Mouse (Mus musculus) CH12.LX (cell line): ENCODE measurements around the gene Lmtk2. TPM values are rescaled to one million over a fixed set of nuclear protein-coding genes. Genes with fewer than 3 reads are reported as not detected.
A peak's percentile ranks its signal among the peaks of the same experiment; 100 is the strongest.

ENCODE experiments used
- DNase-seq: peaks from one replicate; pipeline ENCODE4 v3.0.0-alpha.2; 2013; ENCODE audit errors: extremely low read depth
- H3K27ac ChIP-seq: 2 replicates; pipeline ENCODE4 v1.5.1; 2012; ENCODE audit warnings: low read depth, mild to moderate bottlenecking, control low read depth, moderate library complexity; ENCODE audit not compliant: insufficient read depth
- H3K27me3 ChIP-seq: replicated peaks from 2 replicates; pipeline ENCODE3; 2012; ENCODE audit warnings: inconsistent platforms
- H3K36me3 ChIP-seq, 2 experiments: replicated peaks in 1 of 2; 2 replicates each; pipeline versions ENCODE3 to v1.6.1; 2012; ENCODE audit warnings: inconsistent platforms in 1 of 2, low read length in 1 of 2, mild to moderate bottlenecking in 1 of 2, mixed read lengths in 1 of 2, moderate library complexity in 1 of 2; ENCODE audit not compliant: control insufficient read depth in 1 of 2, insufficient read depth in 1 of 2
- H3K4me1 ChIP-seq, 2 experiments: 2 replicates each; pipeline ENCODE4 v1.6.1; 2012; ENCODE audit warnings: inconsistent platforms in 1 of 2, moderate library complexity in 1 of 2; ENCODE audit not compliant: insufficient read depth in 2 of 2, control insufficient read depth in 1 of 2
- H3K4me2 ChIP-seq: 2 replicates; pipeline ENCODE4 v1.6.1; 2012; ENCODE audit warnings: low read depth, mild to moderate bottlenecking, control low read depth; ENCODE audit not compliant: poor library complexity, insufficient read depth, severe bottlenecking
- H3K4me3 ChIP-seq, 3 experiments: fragments of 150-350 bp in 1 of 3; sonication (generic) in 1 of 3; replicated peaks in 1 of 3; 2 replicates each; pipeline versions ENCODE3 to v1.5.1; 2011 to 2012; ENCODE audit warnings: low read depth in 2 of 3, low read length in 2 of 3, mild to moderate bottlenecking in 2 of 3, moderate library complexity in 2 of 3, control low read depth in 1 of 3, improper control_type of control experiment in 1 of 3, inconsistent platforms in 1 of 3, mixed read lengths in 1 of 3; ENCODE audit not compliant: poor library complexity in 1 of 3
- H3K79me2 ChIP-seq: replicated peaks from 2 replicates; pipeline ENCODE4 v1.6.1; 2012; ENCODE audit warnings: mild to moderate bottlenecking, moderate library complexity; ENCODE audit not compliant: control insufficient read depth, poor library complexity, insufficient read depth, severe bottlenecking; ENCODE audit errors: extremely low read depth
- H3K9ac ChIP-seq: 2 replicates; pipeline ENCODE4 v1.6.1; 2012; ENCODE audit warnings: low read depth, mild to moderate bottlenecking, control low read depth, moderate library complexity; ENCODE audit not compliant: insufficient read depth
- H3K9me3 ChIP-seq: replicated peaks from 2 replicates; pipeline ENCODE3; 2012; ENCODE audit warnings: low read length, inconsistent platforms, mixed read lengths
- CHD1 ChIP-seq: IDR thresholded peaks from 2 replicates; pipeline ENCODE4 v1.6.1; 2012; ENCODE audit warnings: low read depth, low read length, improper control_type of control experiment, inconsistent platforms
- CTCF ChIP-seq, 2 experiments: IDR thresholded peaks in 1 of 2; conservative IDR thresholded peaks in 1 of 2; 2 replicates each; pipeline ENCODE4 v1.5.1; 2011 to 2012; ENCODE audit warnings: low read depth in 2 of 2, low read length in 2 of 2, improper control_type of control experiment in 1 of 2, inconsistent platforms in 1 of 2, mild to moderate bottlenecking in 1 of 2, moderate library complexity in 1 of 2
- ELF1 ChIP-seq: IDR thresholded peaks from 2 replicates; pipeline ENCODE4 v1.6.1; 2014; ENCODE audit warnings: low read depth, mild to moderate bottlenecking, inconsistent platforms, low read length, improper control_type of control experiment
- HCFC1 ChIP-seq: IDR thresholded peaks from 2 replicates; pipeline ENCODE4 v1.6.1; 2012; ENCODE audit warnings: low read depth, mild to moderate bottlenecking, inconsistent platforms, low read length, improper control_type of control experiment
- KAT2A ChIP-seq: IDR thresholded peaks from 2 replicates; pipeline ENCODE4 v1.6.1; 2012; ENCODE audit warnings: low read length, improper control_type of control experiment, inconsistent platforms; ENCODE audit not compliant: insufficient replicate concordance
- MAX ChIP-seq: IDR thresholded peaks from 2 replicates; pipeline ENCODE4 v1.6.1; 2011; ENCODE audit warnings: low read length, improper control_type of control experiment
- MAZ ChIP-seq: IDR thresholded peaks from 2 replicates; pipeline ENCODE4 v1.6.1; 2012; ENCODE audit warnings: low read depth, mild to moderate bottlenecking, inconsistent platforms, low read length, improper control_type of control experiment, moderate library complexity
- MEF2A ChIP-seq: IDR thresholded peaks from 2 replicates; pipeline ENCODE4 v1.6.1; 2014; ENCODE audit warnings: low read depth, mild to moderate bottlenecking, inconsistent platforms, low read length, improper control_type of control experiment, borderline replicate concordance
- MYC ChIP-seq: IDR thresholded peaks from 2 replicates; pipeline ENCODE4 v1.6.1; 2011; ENCODE audit warnings: low read depth, mild to moderate bottlenecking, improper control_type of control experiment, low read length
- NELFE ChIP-seq: IDR thresholded peaks from 2 replicates; pipeline ENCODE4 v1.6.1; 2011; ENCODE audit warnings: low read depth, low read length, improper control_type of control experiment
- NRF1 ChIP-seq: IDR thresholded peaks from 2 replicates; pipeline ENCODE4 v1.6.1; 2014; ENCODE audit warnings: low read depth, mild to moderate bottlenecking, inconsistent platforms, low read length, improper control_type of control experiment, moderate library complexity
- PAX5 ChIP-seq: IDR thresholded peaks from 2 replicates; pipeline ENCODE4 v1.6.1; 2012; ENCODE audit warnings: low read length, inconsistent platforms, mixed read lengths
- POLR2A ChIP-seq: IDR thresholded peaks from 2 replicates; pipeline ENCODE4 v1.6.1; 2011; ENCODE audit warnings: low read depth, mild to moderate bottlenecking, improper control_type of control experiment, low read length
- SIN3A ChIP-seq: IDR thresholded peaks from 2 replicates; pipeline ENCODE4 v1.6.1; 2012; ENCODE audit warnings: low read length, improper control_type of control experiment, inconsistent platforms
- TBP ChIP-seq: conservative IDR thresholded peaks from 2 replicates; pipeline ENCODE4 v1.6.1; 2011; ENCODE audit warnings: low read depth, low read length, improper control_type of control experiment
- TCF12 ChIP-seq: IDR thresholded peaks from 2 replicates; pipeline ENCODE4 v1.6.1; 2014; ENCODE audit warnings: low read depth, mild to moderate bottlenecking, inconsistent platforms, low read length, improper control_type of control experiment
- ZMIZ1 ChIP-seq: IDR thresholded peaks from 2 replicates; pipeline ENCODE4 v1.6.1; 2012; ENCODE audit warnings: low read depth, mild to moderate bottlenecking, inconsistent platforms, low read length, improper control_type of control experiment
- ZNF384 ChIP-seq: IDR thresholded peaks from 2 replicates; pipeline ENCODE4 v1.6.1; 2012; ENCODE audit warnings: low read depth, low read length, improper control_type of control experiment, inconsistent platforms
- dilution Hi-C: fragments of 300-500 bp; cut with MboI; formaldehyde crosslinking; loops from 2 replicates; pipeline ENCODE4 v1.14.3; 2020; ENCODE audit warnings: low sequenced_read_pairs; ENCODE audit not compliant: extremely low pct_unique_long_range_greater_than_20kb, extremely low pct_ligation_motif_present
- in situ Hi-C: fragments of 300-500 bp; cut with MboI; formaldehyde crosslinking; loops from 3 replicates; pipeline ENCODE4 v1.14.3; 2019; ENCODE audit warnings: low sequenced_read_pairs, low pct_ligation_motif_present, low pct_unique_long_range_greater_than_20kb, mixed read lengths
- polyA plus RNA-seq: library from polyadenylated mRNA; unstranded; fragments of >175 nt; gene quantifications from 2 replicates; pipeline ENCODE4 v1.2.1, GENCODE M21; 2012; ENCODE audit warnings: low read depth; ENCODE audit not compliant: insufficient read length
- total RNA-seq, 2 experiments: library from RNA; depleted of rRNA; stranded (reverse); fragments of 300-350 nt in 1 of 2; fragments of >200 nt in 1 of 2; gene quantifications; 2 replicates each; pipeline ENCODE4 v1.2.3; 2012 to 2014

The Lmtk2 gene
- total and polyA plus RNA-seq, 3 experiments, result 5.1 to 10.1 (median 5.7) TPM

DNA sequence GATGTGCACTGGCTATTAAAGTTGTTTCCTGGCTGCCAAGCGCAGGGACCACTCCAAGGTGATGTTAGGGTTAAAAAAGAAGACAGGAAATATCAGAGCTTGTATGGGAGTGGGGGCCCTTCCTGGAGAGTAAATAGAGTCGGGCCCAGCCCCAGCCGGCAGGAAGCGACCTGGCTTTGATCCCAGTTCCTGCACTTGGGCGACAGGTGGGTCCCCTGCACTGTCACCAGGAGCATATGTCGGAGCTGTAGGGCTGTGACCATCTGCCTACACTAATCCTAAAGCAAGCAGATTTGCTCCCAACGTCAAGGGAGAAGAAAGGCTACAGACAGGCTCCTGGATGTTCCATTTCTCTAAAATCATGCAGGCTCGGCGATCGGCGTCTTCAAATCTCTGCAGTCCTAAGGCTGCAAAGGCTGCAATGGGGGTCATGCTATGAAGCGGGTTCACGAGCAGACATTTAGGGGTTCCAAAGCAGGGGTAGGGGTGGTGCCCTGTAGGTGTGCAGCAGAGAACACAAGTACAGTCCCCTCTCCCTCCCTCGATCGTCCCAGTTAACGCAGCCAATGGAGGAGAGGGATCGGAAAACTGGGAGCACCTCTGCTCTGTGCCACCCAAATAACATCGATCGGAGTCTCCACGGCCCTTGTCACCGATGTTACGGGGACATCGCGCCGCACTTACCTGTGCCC, 122.7 kb downstream of the Lmtk2 start:
- no peak overlapping the region for H3K27ac ChIP-seq
- TF ChIP-seq ZNF384 (no peak), MAX (0 out of 2 replicates have a peak, but pooled peaks have one; percentile 9), MYC (no peak), NRF1 (no peak), CHD1 (no peak), TBP (no peak), POLR2A (no peak), CTCF (conservative IDR thresholded peaks at IDR 0.05 in 1 of 2, IDR thresholded peaks at IDR 0.05 in 1 of 2; ENCODE audit: low read depth in 2 of 2, low read length in 2 of 2) (no peak)

DNA sequence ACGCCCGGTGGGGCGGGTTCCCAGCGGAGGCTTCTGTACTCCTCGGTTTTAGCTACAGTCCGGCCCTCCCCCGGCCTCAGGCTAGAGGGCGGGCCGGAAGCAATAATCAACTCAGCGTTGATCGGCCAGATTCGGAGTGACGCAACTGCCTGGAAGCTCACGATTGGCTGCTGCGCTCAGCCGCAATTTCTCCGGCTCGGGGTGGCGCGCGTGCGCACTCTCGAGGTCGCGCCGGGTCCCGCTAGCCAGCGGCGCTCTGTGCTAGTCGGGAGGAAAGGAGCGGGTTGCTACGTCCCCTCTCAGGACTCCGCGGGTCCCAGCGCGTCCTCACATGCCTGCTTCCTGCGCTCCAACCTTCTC, 123.2 kb downstream of the Lmtk2 start, which contains the start of gene Tecpr1:
Tecpr1 (minus strand) TSS at position 113 of the 360 bp plus-strand sequence.
- peaks cover 0 to 3% of the 10 kb centered on the region in 2 experiments for H3K36me3 ChIP-seq
- peak within 1 kb of the TSS; percentile 77 for H3K4me2 ChIP-seq
- dilution Hi-C loops, result no loop called here
- H3K9me3 ChIP-seq, result no peaks in the 10 kb centered on the region
- TF ChIP-seq PAX5, result no peak
- no peak for TF ChIP-seq CHD1
- TF ChIP-seq ZMIZ1, result peak; percentile 41; the same call in 1 of the 2 replicates
- TF ChIP-seq MEF2A, result peak; percentile 9; the same call in 1 of the 2 replicates
- TF ChIP-seq ELF1, result peak; percentile 83
- no peak for TF ChIP-seq KAT2A
- peak; percentile 89 for TF ChIP-seq POLR2A
- 0 out of 2 replicates have a peak, but pooled peaks have one; percentile 15 for TF ChIP-seq MAZ
- peak; percentile 52; the same call in 1 of the 2 replicates for TF ChIP-seq HCFC1
- peak; percentile 87 for TF ChIP-seq NRF1
- TF ChIP-seq NELFE, result peak; percentile 55; the same call in 1 of the 2 replicates
- TF ChIP-seq TCF12, result peak; percentile 58
- 0 out of 2 replicates have a peak, but pooled peaks have one; percentile 35 for TF ChIP-seq TBP
- TF ChIP-seq SIN3A, result peak; percentile 72; the same call in 1 of the 2 replicates
- in situ Hi-C loops, result loop anchor here (25.0 kb wide), 1 partner anchor 514 kb away; no protein-coding TSS in a partner anchor
- no peaks in the 10 kb centered on the region for H3K79me2 ChIP-seq
- peaks cover 2 to 26% of the 10 kb centered on the region in 2 experiments; a peak in 2 of 4 replicates for H3K4me1 ChIP-seq
- no peaks in the 10 kb centered on the region for H3K27me3 ChIP-seq
- no peak within 1 kb of the TSS for H3K27ac ChIP-seq
- peak within 1 kb of the TSS; percentile 75 for H3K9ac ChIP-seq
- peak; percentile 95 for DNase-seq
- H3K4me3 ChIP-seq, result peak within 1 kb of the TSS; percentile 77 to 93 (median 81)

More for the DNA sequence above, 122.7 kb downstream of the Lmtk2 start:
- Histone ChIP-seq H3K36me3 (peaks cover 0 to 8% of the 10 kb centered on the region in 2 experiments), H3K9ac (peak overlapping the region; percentile 62), H3K4me2 (peak overlapping the region; percentile 77), H3K9me3 (no peaks in the 10 kb centered on the region), H3K79me2 (no peaks in the 10 kb centered on the region), H3K27me3 (no peaks in the 10 kb centered on the region), H3K4me3 (peak overlapping the region; percentile 74 to 93 (median 81)), H3K4me1 (peaks cover 2 to 26% of the 10 kb centered on the region in 2 experiments; a peak in 2 of 4 replicates)
- dilution Hi-C loops (no loop called here), in situ Hi-C loops (loop anchor here (25.0 kb wide), 1 partner anchor 514 kb away; no protein-coding TSS in a partner anchor)
- peak; percentile 2 for DNase-seq
